In the genomic region with DNA sequence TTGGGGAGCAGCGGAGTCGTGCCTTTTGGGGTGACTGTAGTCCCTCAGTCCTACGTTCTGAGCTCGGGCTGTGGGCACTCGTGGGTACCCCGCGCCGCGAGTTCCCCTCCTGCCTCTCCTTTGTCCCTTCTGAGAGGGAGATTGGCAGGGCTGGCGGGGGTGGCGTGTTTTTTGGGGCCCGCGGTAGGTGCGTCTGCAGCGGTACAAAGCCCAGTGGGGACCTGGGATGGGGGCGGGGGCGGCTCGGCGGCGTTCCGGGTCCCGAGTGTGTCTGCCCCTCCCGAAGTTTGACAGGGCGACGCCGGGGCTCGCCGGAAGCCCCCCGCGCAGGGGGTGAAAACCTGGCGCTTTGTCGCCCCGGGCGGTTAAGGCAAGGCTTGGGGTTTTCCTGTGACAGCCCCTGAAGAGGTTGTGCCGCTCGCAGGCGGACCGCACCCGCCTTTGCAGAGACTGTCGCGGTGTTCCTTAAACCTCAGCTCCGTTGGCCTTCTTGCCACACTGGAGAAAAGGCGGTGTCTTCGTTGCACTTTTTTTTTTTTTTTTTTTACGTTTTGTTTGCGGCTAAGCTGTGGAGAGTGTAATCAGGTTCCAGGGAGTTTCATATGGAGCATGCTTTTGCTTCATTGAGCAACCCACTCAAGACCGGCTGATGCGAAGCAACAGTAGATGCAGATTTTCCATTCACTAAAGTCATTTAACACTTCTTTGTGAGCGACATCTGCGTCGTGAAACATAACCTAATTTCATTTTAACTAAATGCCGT, we compare ENCODE assay signal across 8 mouse cellular contexts. TPM values are rescaled to one million over a fixed set of nuclear protein-coding genes. Genes with fewer than 3 reads are reported as not detected.
DNase-seq lines count a peak whose midpoint lies in the region; ATAC-seq lines count a peak whose summit lies in the region.

No protein-coding gene starts in this region.

- H3K4me3 ChIP-seq in intestine, embryonic 14.5 days (ENCODE audit: low read depth, low read length) = peak overlapping the region; percentile 90
- peak overlapping the region; percentile 97 for H3K4me3 ChIP-seq in liver, embryonic 11.5 days (ENCODE audit: low read depth, low read length)
- H3K4me3 ChIP-seq in stomach, embryonic 14.5 days (ENCODE audit: low read depth, low read length) = peak overlapping the region; percentile 89

- H3K9me3 ChIP-seq in intestine, embryonic 14.5 days (ENCODE audit: control insufficient read depth, low read length) = no peaks in the 10 kb centered on the region
- no peaks in the 10 kb centered on the region for H3K9me3 ChIP-seq in liver, embryonic 11.5 days (ENCODE audit: control insufficient read depth, low read length)
- H3K9me3 ChIP-seq in stomach, embryonic 14.5 days (ENCODE audit: control insufficient read depth, low read depth, low read length) = no peaks in the 10 kb centered on the region

- H3K9ac ChIP-seq in intestine, embryonic 14.5 days (ENCODE audit: low read length) = peak overlapping the region; percentile 79
- H3K9ac ChIP-seq in liver, embryonic 11.5 days (ENCODE audit: low read depth, low read length) = peak overlapping the region; percentile 96
- H3K9ac ChIP-seq in stomach, embryonic 14.5 days (replicated peaks; ENCODE audit: low read depth, low read length) = peak overlapping the region; percentile 91

- DNase-seq in layer of hippocampus, adult 9-11 months = peak; percentile 49
- no peak for DNase-seq in layer of hippocampus, adult 11-12 months (ENCODE audit: low spot score)
- DNase-seq in cerebellum, postnatal 4 days (ENCODE audit: low spot score in 2 of 2) = peak; percentile 29 to 42
- DNase-seq in gastrocnemius, postnatal 14 days = peak; percentile 55
- DNase-seq in intestine, embryonic 14.5 days (ENCODE audit: low spot score) = peak; percentile 86
- DNase-seq in liver, embryonic 11.5 days (ENCODE audit: low spot score) = peak; percentile 66
- DNase-seq in monocyte, adult 2 months (ENCODE audit: low read depth in 1 of 2, low spot score in 2 of 2) = peak; percentile 54 to 71

- intact Hi-C loops in gastrocnemius, postnatal 14 days (cut with DNase I; ENCODE audit: low total_unique reads) = no loop called here

- peak overlapping the region; percentile 65 for H3K4me2 ChIP-seq in intestine, embryonic 14.5 days (ENCODE audit: low read length)
- H3K4me2 ChIP-seq in liver, embryonic 11.5 days = peak overlapping the region; percentile 60
- H3K4me2 ChIP-seq in stomach, embryonic 14.5 days (replicated peaks; ENCODE audit: low read depth, low read length) = peak overlapping the region; percentile 77

- H3K27ac ChIP-seq in intestine, embryonic 14.5 days (ENCODE audit: low read depth) = peak overlapping the region; percentile 83
- peak overlapping the region; percentile 93 for H3K27ac ChIP-seq in liver, embryonic 11.5 days (ENCODE audit: low read depth, low read length)
- peak overlapping the region; percentile 78 for H3K27ac ChIP-seq in stomach, embryonic 14.5 days (ENCODE audit: low read length)

- H3K27me3 ChIP-seq in intestine, embryonic 14.5 days (replicated peaks; ENCODE audit: control insufficient read depth, insufficient read depth, low read length) = no peaks in the 10 kb centered on the region
- H3K27me3 ChIP-seq in liver, embryonic 11.5 days (replicated peaks; ENCODE audit: control insufficient read depth, insufficient read depth, low read length) = no peaks in the 10 kb centered on the region
- no peaks in the 10 kb centered on the region for H3K27me3 ChIP-seq in stomach, embryonic 14.5 days (ENCODE audit: control insufficient read depth, insufficient read depth, low read length)

- WGBS in intestine, embryonic 14.5 days = under 1% methylated on average over 50 of the region's 52 CpGs
- WGBS in liver, embryonic 11.5 days = under 1% methylated on average over 52 of the region's 52 CpGs
- WGBS in stomach, embryonic 14.5 days = under 1% methylated on average over 52 of the region's 52 CpGs

- H3K36me3 ChIP-seq in intestine, embryonic 14.5 days (ENCODE audit: control insufficient read depth, insufficient read depth, low read length) = no peaks in the 10 kb centered on the region
- no peaks in the 10 kb centered on the region for H3K36me3 ChIP-seq in liver, embryonic 11.5 days (ENCODE audit: control insufficient read depth, insufficient read depth, low read length)
- no peaks in the 10 kb centered on the region for H3K36me3 ChIP-seq in stomach, embryonic 14.5 days (ENCODE audit: control insufficient read depth, insufficient read depth, low read length)

- peaks cover 9% of the 10 kb centered on the region; the same call in 1 of the 2 replicates for H3K4me1 ChIP-seq in intestine, embryonic 14.5 days (replicated peaks; ENCODE audit: control insufficient read depth, insufficient read depth, low read length)
- peaks cover 26% of the 10 kb centered on the region for H3K4me1 ChIP-seq in liver, embryonic 11.5 days (replicated peaks; ENCODE audit: control insufficient read depth, insufficient read depth, low read length)
- H3K4me1 ChIP-seq in stomach, embryonic 14.5 days (ENCODE audit: control insufficient read depth, insufficient read depth, low read length) = 0 out of 2 replicates have a peak, but pooled peaks cover 5% of the 10 kb centered on the region

- ATAC-seq in intestine, embryonic 14.5 days (replicated peaks; ENCODE audit: low FRiP score, low TSS enrichment, low read depth) = peak; percentile 26
- ATAC-seq in liver, embryonic 11.5 days (replicated peaks; ENCODE audit: low FRiP score) = peak; percentile 29
- ATAC-seq in stomach, embryonic 14.5 days (ENCODE audit: insufficient number of reproducible peaks, insufficient read depth, low FRiP score, low read depth) = peak; percentile 3; the same call in 1 of the 2 replicates

RNA-seq across cellular contexts. Expression of a gene that starts 0.8 kb away (rescaled TPM):
- total RNA-seq in gastrocnemius, postnatal 14 days (2021) = 10 to 100 TPM; 14.4 to 14.8 TPM
- 6.2 and 6.7 TPM in 2 replicates for polyA plus RNA-seq in intestine, embryonic 14.5 days (2014; fragmentation: Nextera tagmentation; extraction: Ambion mirVana)
- polyA plus RNA-seq in liver, embryonic 11.5 days (2014; fragmentation: Nextera tagmentation; extraction: Ambion mirVana) = 10.9 and 11.2 TPM in 2 replicates
- polyA plus RNA-seq in stomach, embryonic 14.5 days (2014; fragmentation: Nextera tagmentation; extraction: Ambion mirVana) = 9.4 and 9.8 TPM in 2 replicates
